Mouse (Mus musculus) lung, adult 2 months (tissue): ENCODE results near the gene Galnt6.

Experiments
- CTCF ChIP-seq: fragments of 200-500 bp; IDR thresholded peaks from 2 replicates; pipeline ENCODE4 v1.5.1; 2011; ENCODE audit warnings: mild to moderate bottlenecking, low read length, control low read depth; ENCODE audit not compliant: insufficient read depth
- POLR2A ChIP-seq: fragments of 200-500 bp; IDR thresholded peaks from 2 replicates; pipeline ENCODE4 v1.6.1; 2011; ENCODE audit warnings: low read depth, mild to moderate bottlenecking, control low read depth, low read length, borderline replicate concordance; ENCODE audit errors: extremely low read depth

DNA sequence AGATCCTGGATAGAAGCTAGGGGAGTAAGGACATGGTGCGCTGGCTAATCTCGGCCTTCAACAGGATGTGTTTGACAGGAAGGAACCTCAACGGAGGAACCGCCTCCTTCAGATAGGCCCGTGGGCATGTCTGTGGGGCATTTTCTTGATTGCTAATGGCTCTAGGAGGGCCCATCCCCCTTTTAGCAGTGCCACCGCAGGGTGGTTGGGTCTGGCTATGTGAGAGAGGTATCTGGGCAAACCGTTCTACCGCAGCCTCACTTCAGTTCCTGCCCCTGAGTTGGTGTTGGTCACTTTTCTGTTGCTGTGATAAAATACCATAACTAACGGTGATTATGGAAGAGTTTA is 6.8 kb upstream of the Galnt6 start:
- TF ChIP-seq POLR2A, result no peak
- no peak for TF ChIP-seq CTCF
